Mouse (Mus musculus) fibroblast of lung, adult 2 months (primary cell): ENCODE results near the gene Dnah7c.

Experiments used
- DNase-seq: peaks from one replicate; pipeline ENCODE4 v3.0.0-alpha.2; 2011; ENCODE audit warnings: low read depth

Gene Dnah7c

DNA sequence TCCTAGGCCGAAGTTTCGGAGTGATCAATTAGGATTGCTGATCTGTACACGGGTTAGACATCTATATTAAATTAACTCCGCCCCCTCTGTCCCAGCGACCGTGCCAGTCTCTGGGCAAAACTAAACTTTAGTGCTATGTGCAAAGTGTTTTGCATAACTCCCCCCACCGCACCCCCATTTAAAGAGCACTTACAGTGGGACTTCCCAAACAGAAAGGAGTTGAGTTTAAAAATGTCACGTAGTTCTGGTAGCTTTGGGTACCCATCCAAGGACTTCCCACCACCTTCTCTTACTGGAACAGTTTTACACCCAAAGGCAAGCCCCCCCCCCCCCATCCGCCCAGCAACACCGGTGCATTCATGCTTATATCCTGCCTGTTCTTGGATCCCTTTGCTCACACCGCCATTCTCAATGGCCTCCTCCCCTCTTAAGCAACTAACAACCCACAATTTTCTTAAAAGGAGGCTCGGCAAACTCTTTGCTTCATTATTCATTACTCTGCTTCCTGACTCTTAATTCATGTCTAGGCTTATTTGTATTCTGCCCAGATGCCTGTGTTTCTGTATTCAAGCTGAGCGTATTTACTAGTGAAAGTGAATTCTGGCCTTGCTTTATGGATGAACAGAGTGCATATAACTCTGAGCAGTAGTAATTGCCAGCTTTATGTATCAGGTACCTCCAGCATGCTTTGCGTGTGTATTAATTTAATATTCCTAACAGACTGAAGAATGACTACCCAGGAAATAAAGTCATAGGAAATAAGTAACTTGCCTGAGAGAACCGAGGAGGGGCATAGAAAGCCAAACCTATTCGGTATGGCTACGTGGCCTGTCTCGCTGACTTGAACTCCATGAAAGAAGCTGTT, 428.9 kb downstream of the Dnah7c start:
- peak; percentile 81 for DNase-seq

GRCm38 (mm10) chr1:46856498-46856897, 431.1 kb downstream of the Dnah7c start:
- no peak for DNase-seq
